Mouse (Mus musculus): ENCODE results near the gene Agbl3.

Agbl3 gene

DNA sequence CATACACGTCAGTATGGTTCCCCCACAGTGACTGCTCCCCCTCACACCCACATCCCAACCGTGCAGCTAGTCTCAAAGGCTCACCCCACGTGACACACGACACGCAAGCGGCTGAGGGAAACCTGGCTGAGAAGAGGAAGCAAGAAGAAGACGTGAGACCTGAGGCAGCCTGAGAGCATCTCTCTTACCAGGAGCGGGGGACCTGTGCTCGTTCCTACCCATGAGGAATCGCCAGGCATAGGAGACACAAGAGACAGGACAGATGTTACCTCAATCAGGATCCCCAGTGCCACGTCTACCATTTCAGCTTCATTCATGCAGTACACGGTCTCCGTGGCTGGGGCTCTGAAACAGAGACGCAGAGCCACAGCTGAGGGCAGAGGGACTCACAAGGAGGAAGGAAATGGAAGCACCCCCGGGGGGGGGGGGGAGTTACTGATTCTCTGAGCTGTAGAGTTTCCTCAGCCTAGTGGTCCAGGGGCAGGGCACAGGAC lies 95.1 kb downstream of the Agbl3 start:
- DNase-seq = peak; percentile 81

GRCm38 (mm10) chr6:34875966-34876834 lies 96.0 kb downstream of the Agbl3 start:
- DNase-seq = peak; percentile 62

DNA sequence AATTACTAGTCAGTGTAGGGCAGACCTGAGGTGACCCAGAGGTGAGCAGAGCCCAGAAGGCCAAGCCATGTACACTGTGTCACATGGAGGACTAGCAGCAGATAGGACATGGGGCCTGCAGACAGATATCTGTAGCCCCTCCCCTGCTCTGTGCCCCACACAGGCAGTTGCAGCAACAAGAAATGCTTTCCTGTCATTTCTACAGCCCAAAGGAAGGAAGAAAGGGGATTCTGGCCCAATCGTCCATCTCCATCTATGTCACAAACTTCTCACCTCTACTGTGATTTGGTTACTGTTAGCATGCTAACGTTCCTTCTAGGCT lies 96.6 kb downstream of the Agbl3 start:
- DNase-seq = peak; percentile 22

- DNase-seq = peak; percentile 96
Measured at GRCm38 (mm10) chr6:34877509-34878321, 97.5 kb downstream of the Agbl3 start, which contains the start of gene Cyren. Gene Cyren, minus strand, starts transcription at chr6:34878060.

- peak; percentile 34 for DNase-seq
Measured at GRCm38 (mm10) chr6:34879101-34879740, 99.0 kb downstream of the Agbl3 start.

GRCm38 (mm10) chr6:34879911-34880475 lies 99.8 kb downstream of the Agbl3 start:
- DNase-seq = peak; percentile 78

- no peak for DNase-seq
Measured at GRCm38 (mm10) chr6:34884724-34885123, 104.5 kb downstream of the Agbl3 start.

GRCm38 (mm10) chr6:34887131-34887850 lies 107.1 kb downstream of the Agbl3 start:
- no peak for DNase-seq

DNA sequence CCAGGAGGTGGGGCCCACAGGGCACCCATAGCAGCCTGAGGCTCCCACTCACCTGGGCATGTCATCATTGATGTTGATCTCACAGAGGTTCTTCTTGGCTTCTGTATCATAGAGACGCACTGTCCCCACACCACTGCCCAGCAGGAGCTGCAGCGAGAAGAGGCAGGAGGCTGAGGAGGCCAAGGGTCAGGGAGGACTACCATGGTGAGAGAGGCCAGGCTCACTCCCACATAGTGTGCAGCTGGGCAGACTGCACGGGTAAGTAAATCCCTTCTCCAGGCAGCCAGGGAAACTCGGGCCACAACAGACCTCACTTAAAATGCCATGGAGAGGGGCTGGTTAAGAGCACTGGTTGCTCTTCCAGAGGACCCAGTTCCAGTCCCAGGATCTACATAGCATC lies 109.0 kb downstream of the Agbl3 start:
- no peak for DNase-seq

DNA sequence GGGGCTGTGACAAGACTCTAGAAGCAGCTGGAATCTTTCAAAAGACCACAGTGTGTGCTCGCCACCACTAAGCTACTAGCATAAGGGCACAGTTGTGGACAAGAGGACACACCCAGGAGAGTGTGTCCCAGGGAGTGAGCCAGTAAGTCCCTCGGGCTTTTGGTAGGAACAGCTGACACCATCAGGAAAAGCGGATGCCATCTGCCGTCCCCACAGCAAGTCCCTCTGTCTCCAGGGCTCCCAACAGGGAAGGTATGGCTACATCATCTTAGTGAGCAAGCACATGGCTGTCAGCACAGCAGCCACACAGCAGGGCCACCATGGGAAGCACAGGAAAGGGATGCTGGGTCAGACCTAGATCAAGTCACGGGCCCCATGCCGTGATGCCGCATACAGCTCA lies 115.3 kb downstream of the Agbl3 start:
- DNase-seq = no peak

GRCm38 (mm10) chr6:34896168-34896780 lies 116.0 kb downstream of the Agbl3 start:
- no peak for DNase-seq

- DNase-seq = no peak
Measured at GRCm38 (mm10) chr6:34899127-34899526, 118.9 kb downstream of the Agbl3 start.

- DNase-seq = no peak
Measured at GRCm38 (mm10) chr6:34900990-34901389, 120.8 kb downstream of the Agbl3 start.

DNA sequence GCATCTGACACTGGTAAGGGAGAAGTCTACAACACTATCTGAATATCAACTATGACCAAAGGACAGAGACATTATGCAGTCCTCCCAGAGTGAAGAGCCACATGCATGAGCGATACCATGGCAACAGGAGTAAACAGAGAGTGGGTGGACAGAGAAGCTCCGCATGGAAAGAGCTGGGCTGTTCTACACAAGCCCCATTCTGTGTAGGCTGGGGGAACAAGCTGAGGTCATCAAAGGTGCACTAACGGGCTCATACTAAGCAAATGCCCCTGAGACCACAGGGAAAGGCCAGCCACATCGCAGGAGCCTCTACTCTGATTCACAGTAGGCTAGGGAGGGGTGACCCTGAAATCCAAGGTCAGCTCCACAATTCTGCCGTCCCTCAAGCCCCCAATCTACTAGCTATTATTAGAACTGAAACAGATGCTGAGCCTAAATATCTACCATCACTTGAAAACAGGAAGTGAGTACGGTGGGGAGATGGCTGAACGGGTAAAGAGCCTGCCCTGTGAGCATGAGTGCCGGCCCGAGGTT lies 121.7 kb downstream of the Agbl3 start:
- no peak for DNase-seq

DNA sequence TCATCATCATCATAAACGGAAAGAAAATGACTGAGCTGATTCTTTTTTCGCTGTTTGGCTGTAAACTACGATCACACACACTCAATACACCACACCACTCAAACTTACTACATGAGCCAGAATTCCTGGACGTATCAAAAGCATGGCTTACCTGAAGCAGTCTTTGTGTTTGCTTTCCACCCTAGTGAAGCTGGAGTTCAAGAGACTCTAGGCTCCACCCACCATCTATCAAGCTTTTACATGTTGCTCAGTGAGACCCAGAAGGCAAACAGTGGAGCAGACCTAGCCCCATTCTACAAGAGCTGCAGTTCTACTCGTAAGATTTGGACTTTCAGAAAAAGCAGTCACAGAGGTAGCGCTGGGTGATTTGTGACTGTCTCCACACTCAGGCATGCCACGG lies 122.3 kb downstream of the Agbl3 start:
- DNase-seq = no peak

DNA sequence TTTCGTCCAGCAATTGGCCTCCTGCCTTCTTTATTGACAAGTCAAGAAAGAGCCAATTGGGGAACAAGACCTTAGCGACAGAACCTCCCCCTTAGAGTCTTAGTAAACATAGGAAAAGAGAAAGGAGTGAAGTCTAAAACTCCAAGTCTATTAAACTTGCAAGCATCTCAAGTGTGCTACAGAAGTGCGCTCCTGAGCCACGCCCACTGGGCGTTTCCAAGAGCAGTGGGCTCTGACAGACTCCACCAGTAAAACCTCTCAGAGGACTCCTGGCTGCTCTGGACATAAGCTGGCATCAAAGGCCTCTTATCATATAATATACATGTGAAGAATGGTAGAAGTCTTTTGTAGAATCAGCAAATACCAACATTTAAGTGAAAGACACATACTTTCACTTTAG lies 123.2 kb downstream of the Agbl3 start:
- DNase-seq = no peak

- DNase-seq = no peak
Measured at GRCm38 (mm10) chr6:34903851-34904250, 123.6 kb downstream of the Agbl3 start.

- no peak for DNase-seq
Measured at GRCm38 (mm10) chr6:34904361-34904760, 124.1 kb downstream of the Agbl3 start.

GRCm38 (mm10) chr6:34906125-34906524 lies 125.9 kb downstream of the Agbl3 start:
- no peak for DNase-seq

- DNase-seq = no peak
Measured at GRCm38 (mm10) chr6:34906661-34907060, 126.4 kb downstream of the Agbl3 start.

GRCm38 (mm10) chr6:34907121-34907614 lies 126.9 kb downstream of the Agbl3 start:
- DNase-seq = no peak
